Mouse (Mus musculus) heart, embryonic 11.5 days (tissue): ENCODE results near the gene Olfr639. TPM values are rescaled to one million over a fixed set of nuclear protein-coding genes. Genes with fewer than 3 reads are reported as not detected.

Experiments used
- ATAC-seq: fragments of 200-750 bp; cut with Nextera tagmentation; replicated peaks from 2 replicates; pipeline ENCODE4 v1.8.0; 2017; ENCODE audit warnings: moderate library complexity; ENCODE audit not compliant: insufficient number of reproducible peaks, low FRiP score, low TSS enrichment
- H3K27ac ChIP-seq: fragments of 300-500 bp; sonication (generic); 2 replicates; pipeline ENCODE4 v1.5.1; 2014; ENCODE audit warnings: mild to moderate bottlenecking, low read depth, low read length
- H3K27me3 ChIP-seq: fragments of 300-500 bp; sonication (generic); 2 replicates; pipeline ENCODE4 v1.6.1; 2014; ENCODE audit warnings: mild to moderate bottlenecking, low read length, mixed read lengths; ENCODE audit not compliant: control insufficient read depth, insufficient read depth
- H3K36me3 ChIP-seq: fragments of 300-500 bp; sonication (generic); 2 replicates; pipeline ENCODE4 v1.6.1; 2014; ENCODE audit warnings: mild to moderate bottlenecking, low read length, moderate library complexity, mixed read lengths; ENCODE audit not compliant: control insufficient read depth, insufficient read depth
- H3K4me1 ChIP-seq: fragments of 300-500 bp; sonication (generic); 2 replicates; pipeline ENCODE4 v1.6.1; 2014; ENCODE audit warnings: low read length; ENCODE audit not compliant: control insufficient read depth, insufficient read depth
- H3K4me2 ChIP-seq: fragments of 300-500 bp; sonication (generic); 2 replicates; pipeline ENCODE4 v1.6.1; 2014; ENCODE audit warnings: mild to moderate bottlenecking, moderate library complexity
- H3K4me3 ChIP-seq: fragments of 300-500 bp; sonication (generic); 2 replicates; pipeline ENCODE4 v1.5.1; 2014; ENCODE audit warnings: low read depth, low read length
- H3K9ac ChIP-seq: fragments of 300-500 bp; sonication (generic); 2 replicates; pipeline ENCODE4 v1.6.1; 2014; ENCODE audit warnings: mild to moderate bottlenecking, low read depth, low read length, moderate library complexity
- H3K9me3 ChIP-seq: fragments of 300-500 bp; sonication (generic); replicated peaks from 2 replicates; pipeline ENCODE4 v1.6.1; 2016; ENCODE audit warnings: low read length; ENCODE audit not compliant: control insufficient read depth
- WGBS: fragments of 180-500 bp; shearing (Covaris S2); extraction: QIAGEN DNeasy Blood & Tissue Kit; methylation state at CpG from one replicate; pipeline ENCODE4 v1.1.7; 2014; ENCODE audit not compliant: insufficient replicate concordance; 5-methylcytosine and 5-hydroxymethylcytosine counted together
- polyA plus RNA-seq: library from polyadenylated mRNA; unstranded; fragments of >200 nt; fragmentation: Nextera tagmentation; extraction: Ambion mirVana; gene quantifications from 2 replicates; pipeline ENCODE4 v1.2.1, GENCODE M21; 2014

The Olfr639 gene
- 0.03 TPM in 1 of 2 replicates, not detected in the other for polyA plus RNA-seq

DNA sequence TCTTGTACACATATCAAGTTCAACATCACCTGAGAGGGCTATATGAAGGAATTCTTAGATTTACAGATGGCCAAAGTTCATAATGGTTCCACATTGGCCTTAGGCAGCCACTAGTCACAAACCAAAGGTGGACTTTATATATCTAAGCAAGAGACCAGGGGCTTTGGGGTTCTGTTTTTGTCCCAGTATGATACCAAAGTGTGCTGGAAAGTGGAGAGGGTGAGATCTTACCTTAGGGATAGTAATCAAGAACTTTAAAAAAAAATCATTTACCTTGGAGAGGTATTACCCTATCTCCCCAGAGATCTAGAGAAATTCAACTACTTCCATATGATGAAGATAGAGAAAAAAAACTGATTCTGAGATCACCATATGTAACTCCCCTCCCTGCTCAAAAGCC lies at the start of gene Olfr639:
TSS of gene Olfr639 (minus strand) at position 101 of the 400 bp plus-strand sequence.
- Histone ChIP-seq H3K9me3 (no peaks in the 10 kb centered on the region), H3K27ac (no peak within 1 kb of the TSS), H3K9ac (no peak within 1 kb of the TSS), H3K4me1 (no peaks in the 10 kb centered on the region), H3K4me2 (no peak within 1 kb of the TSS), H3K4me3 (no peak within 1 kb of the TSS), H3K36me3 (no peaks in the 10 kb centered on the region), H3K27me3 (no peaks in the 10 kb centered on the region)
- no peak for ATAC-seq

DNA sequence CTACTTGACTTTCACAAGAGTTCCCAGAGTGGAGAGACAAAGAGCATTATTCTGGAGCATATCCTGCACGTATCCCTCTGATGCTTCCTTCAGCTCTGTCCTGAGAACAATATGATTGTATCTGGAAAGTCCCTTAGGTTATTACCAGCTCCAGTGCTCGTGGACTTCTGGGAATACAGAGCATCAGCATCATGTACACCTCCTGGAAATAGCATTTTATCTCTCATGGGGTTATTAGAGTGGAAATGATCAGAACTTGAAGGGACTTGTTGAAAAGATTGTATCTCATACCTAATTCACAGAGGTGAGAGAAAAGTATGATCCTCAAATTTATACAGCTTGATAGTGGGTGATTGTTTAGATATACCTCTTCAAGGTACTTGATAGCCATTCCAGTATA lies 44.2 kb upstream of the Olfr639 start, which contains the start of gene 4930516K23Rik:
TSS of gene 4930516K23Rik (minus strand) at position 101 of the 400 bp plus-strand sequence.
- 46% methylated on average over 2 of the region's 2 CpGs for WGBS
- no peak within 1 kb of the TSS for H3K27ac ChIP-seq
- H3K9ac ChIP-seq = no peak within 1 kb of the TSS
- H3K4me2 ChIP-seq = no peak within 1 kb of the TSS
- H3K36me3 ChIP-seq = no peaks in the 10 kb centered on the region
- no peak for ATAC-seq
- no peaks in the 10 kb centered on the region for H3K27me3 ChIP-seq
- no peak within 1 kb of the TSS for H3K4me3 ChIP-seq
- no peaks in the 10 kb centered on the region for H3K4me1 ChIP-seq
- H3K9me3 ChIP-seq = no peaks in the 10 kb centered on the region

DNA sequence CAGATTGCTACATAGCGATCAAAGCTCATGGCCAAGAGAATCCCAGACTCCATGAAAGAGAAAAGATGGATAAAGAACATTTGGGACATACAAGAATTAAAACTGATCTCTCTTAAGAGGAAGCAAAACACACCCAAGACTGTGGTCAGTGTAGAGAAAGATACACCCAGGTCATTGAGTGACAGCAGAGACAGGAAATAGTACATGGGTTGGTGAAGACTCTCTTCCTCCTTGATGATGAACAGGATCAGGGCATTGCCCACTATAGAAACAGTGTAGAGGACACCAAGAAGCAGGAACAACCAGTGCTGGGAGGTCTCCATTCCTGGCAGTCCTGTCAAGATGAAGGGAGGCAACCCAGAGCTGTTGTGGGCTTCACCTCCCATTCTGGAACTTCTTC lies 42.1 kb upstream of the Olfr639 start:
- Histone ChIP-seq H3K9me3 (no peaks in the 10 kb centered on the region), H3K4me1 (no peaks in the 10 kb centered on the region), H3K4me3 (no peak overlapping the region), H3K4me2 (no peak overlapping the region), H3K36me3 (no peaks in the 10 kb centered on the region), H3K27me3 (no peaks in the 10 kb centered on the region), H3K9ac (no peak overlapping the region), H3K27ac (no peak overlapping the region)
- ATAC-seq = no peak
- 100% methylated on average over 1 of the region's 1 CpGs for WGBS

DNA sequence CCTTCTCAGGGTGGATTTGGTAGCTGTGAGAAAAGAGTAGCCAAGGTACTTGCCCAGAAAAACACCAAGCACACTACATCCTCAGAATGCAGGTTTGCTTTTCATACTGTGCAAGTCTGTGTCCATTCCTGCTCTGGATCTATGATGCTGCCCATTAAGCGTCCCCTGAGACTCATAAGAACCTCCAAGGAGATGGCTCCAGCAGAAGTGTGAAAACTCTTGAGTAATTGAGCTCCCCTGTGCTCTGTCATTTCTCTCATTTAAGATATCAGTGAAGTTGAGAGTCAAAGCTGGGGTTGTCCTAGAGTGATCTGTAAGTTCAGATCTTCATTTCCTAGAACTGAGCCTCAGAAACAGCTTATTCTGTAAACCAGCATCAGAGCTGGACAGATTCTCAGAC lies 35.5 kb upstream of the Olfr639 start, which contains the start of gene Olfr642:
TSS of gene Olfr642 (minus strand) at position 101 of the 400 bp plus-strand sequence.
- Histone ChIP-seq H3K4me1 (no peaks in the 10 kb centered on the region), H3K27me3 (no peaks in the 10 kb centered on the region), H3K27ac (no peak within 1 kb of the TSS), H3K4me2 (no peak within 1 kb of the TSS), H3K4me3 (no peak within 1 kb of the TSS), H3K9me3 (no peaks in the 10 kb centered on the region), H3K36me3 (no peaks in the 10 kb centered on the region), H3K9ac (no peak within 1 kb of the TSS)
- WGBS = 46% methylated on average over 1 of the region's 1 CpGs
- ATAC-seq = no peak

DNA sequence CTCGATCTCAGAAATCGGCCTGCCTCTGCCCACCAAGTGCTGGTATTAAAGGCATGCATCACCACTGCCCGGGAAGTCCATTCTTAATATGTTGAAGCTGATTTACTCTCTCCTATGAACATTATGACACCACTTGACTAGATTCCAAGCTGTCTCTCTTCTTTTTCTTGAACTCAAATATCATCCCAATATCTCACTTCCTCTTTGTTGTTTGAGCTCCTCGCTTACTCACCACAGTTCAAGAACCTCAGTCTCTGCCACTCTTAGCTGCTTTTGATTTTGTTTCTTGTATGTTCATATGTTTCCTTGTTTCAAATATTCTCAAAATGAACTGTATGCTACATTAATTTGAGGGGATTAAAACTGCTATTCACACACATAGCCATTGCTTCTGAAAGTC lies 33.6 kb upstream of the Olfr639 start:
- no peak overlapping the region for H3K4me2 ChIP-seq
- no peak overlapping the region for H3K9ac ChIP-seq
- no peak for ATAC-seq
- WGBS = 72% methylated on average over 4 of the region's 4 CpGs
- no peak overlapping the region for H3K27ac ChIP-seq
- no peak overlapping the region for H3K4me3 ChIP-seq
- H3K36me3 ChIP-seq = no peaks in the 10 kb centered on the region
- H3K4me1 ChIP-seq = no peaks in the 10 kb centered on the region
- H3K9me3 ChIP-seq = no peaks in the 10 kb centered on the region
- no peaks in the 10 kb centered on the region for H3K27me3 ChIP-seq

DNA sequence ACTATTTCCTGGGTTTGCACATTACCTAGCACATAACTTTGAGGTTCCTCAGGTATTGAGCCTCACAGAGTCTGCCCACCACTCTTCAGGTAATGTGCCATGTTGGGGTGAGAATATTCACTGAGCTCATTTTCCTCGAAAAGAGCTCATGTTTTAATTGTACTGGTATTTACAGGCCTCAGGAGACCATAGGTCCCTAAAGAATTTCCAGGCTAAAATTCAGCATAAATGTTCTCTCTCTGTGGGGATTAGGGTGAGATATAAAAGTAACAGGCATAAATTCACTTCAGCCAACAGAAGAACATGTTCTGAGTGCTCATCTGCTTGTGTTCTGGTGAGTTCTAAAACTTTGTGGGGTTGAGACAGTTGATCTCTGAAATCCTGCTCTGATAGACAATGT lies 18.0 kb upstream of the Olfr639 start, which contains the start of gene Olfr641:
TSS of gene Olfr641 (plus strand) at position 301 of the 400 bp plus-strand sequence.
- no peaks in the 10 kb centered on the region for H3K9me3 ChIP-seq
- no peak within 1 kb of the TSS for H3K27ac ChIP-seq
- no peaks in the 10 kb centered on the region for H3K27me3 ChIP-seq
- no peak within 1 kb of the TSS for H3K9ac ChIP-seq
- H3K4me2 ChIP-seq = no peak within 1 kb of the TSS
- WGBS = 64% methylated on average over 1 of the region's 1 CpGs
- no peaks in the 10 kb centered on the region for H3K36me3 ChIP-seq
- H3K4me1 ChIP-seq = no peaks in the 10 kb centered on the region
- no peak for ATAC-seq
- H3K4me3 ChIP-seq = no peak within 1 kb of the TSS

DNA sequence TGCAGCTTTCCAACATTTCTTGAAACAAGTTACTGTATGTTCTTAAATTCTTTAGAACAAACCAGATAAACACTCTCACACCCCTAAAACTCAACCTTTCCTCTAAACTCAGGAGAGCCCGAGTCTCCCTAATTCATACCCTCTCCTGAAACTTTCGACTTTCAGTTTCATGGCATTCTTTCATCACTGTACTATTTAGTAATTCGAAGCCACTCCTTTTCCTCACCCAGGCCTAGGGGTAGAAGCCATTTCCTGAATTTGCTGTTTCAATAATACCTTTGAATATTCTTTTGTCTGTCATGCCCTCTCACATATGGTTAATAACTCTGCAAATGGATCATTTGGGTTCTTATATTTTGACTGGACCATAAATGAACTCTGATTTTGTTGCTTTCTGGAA lies 9.9 kb upstream of the Olfr639 start:
- H3K27me3 ChIP-seq = no peaks in the 10 kb centered on the region
- no peaks in the 10 kb centered on the region for H3K4me1 ChIP-seq
- no peak overlapping the region for H3K4me3 ChIP-seq
- H3K4me2 ChIP-seq = no peak overlapping the region
- no peak overlapping the region for H3K9ac ChIP-seq
- H3K27ac ChIP-seq = no peak overlapping the region
- no peaks in the 10 kb centered on the region for H3K36me3 ChIP-seq
- H3K9me3 ChIP-seq = no peaks in the 10 kb centered on the region
- ATAC-seq = no peak
- 75% methylated on average over 3 of the region's 3 CpGs for WGBS

DNA sequence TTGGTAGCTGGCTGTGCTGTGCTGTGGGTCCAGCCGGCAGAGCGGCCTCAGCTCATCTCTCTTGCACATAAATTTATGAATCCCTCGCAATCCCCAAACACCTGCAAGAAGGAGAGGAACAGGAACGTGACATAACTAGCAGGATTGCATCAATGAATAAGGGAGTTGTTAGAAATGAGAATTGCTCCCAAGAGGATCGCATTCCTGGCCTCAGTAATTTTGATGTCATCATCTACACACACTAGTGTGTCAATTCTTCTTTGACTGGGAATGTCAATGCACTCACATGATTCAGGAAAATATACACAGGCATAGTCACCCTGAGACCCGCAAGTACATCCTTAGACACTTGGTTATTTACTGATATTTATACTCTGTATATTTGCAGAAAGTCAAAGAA lies 8.4 kb upstream of the Olfr639 start, which contains the start of gene Olfr640:
TSS of gene Olfr640 (minus strand) at position 101 of the 400 bp plus-strand sequence.
- WGBS = 79% methylated on average over 6 of the region's 6 CpGs
- no peak within 1 kb of the TSS for H3K4me2 ChIP-seq
- ATAC-seq = no peak

DNA sequence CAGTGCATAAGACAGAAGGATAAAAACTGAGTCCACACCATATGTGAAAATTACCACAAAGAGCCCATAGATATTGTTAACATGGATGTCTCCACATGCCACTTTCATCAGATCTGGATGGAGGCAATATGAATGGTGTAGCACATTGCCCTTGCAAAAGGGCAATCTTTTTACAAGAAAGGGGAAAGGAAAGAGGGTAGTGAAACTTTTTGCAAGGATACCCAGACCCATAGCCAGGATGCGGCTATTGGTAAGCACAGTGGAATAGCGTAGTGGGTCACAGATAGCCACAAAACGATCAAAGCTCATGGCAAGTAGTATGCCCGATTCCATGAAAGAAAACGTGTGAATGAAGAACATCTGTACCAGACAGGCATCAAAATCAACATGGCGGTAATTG lies 4.5 kb upstream of the Olfr639 start:
- no peak overlapping the region for H3K27ac ChIP-seq
- H3K27me3 ChIP-seq = no peaks in the 10 kb centered on the region
- no peak overlapping the region for H3K4me2 ChIP-seq
- no peaks in the 10 kb centered on the region for H3K4me1 ChIP-seq
- H3K4me3 ChIP-seq = no peak overlapping the region
- no peaks in the 10 kb centered on the region for H3K9me3 ChIP-seq
- 85% methylated on average over 6 of the region's 6 CpGs for WGBS
- H3K36me3 ChIP-seq = no peaks in the 10 kb centered on the region
- no peak overlapping the region for H3K9ac ChIP-seq
- ATAC-seq = no peak

More for the DNA sequence above, 8.4 kb upstream of the Olfr639 start, which contains the start of gene Olfr640:
- Histone ChIP-seq H3K27me3 (no peaks in the 10 kb centered on the region), H3K27ac (no peak within 1 kb of the TSS), H3K4me3 (no peak within 1 kb of the TSS), H3K9ac (no peak within 1 kb of the TSS), H3K36me3 (no peaks in the 10 kb centered on the region), H3K4me1 (no peaks in the 10 kb centered on the region), H3K9me3 (no peaks in the 10 kb centered on the region)
